Mouse (Mus musculus) testis, adult 2 months (tissue): ENCODE data around the gene Chkb.

ENCODE experiments used
- CTCF ChIP-seq: fragments of 200-500 bp; IDR thresholded peaks from 2 replicates; pipeline ENCODE4 v1.5.1; 2012; ENCODE audit warnings: low read depth, mild to moderate bottlenecking, inconsistent platforms, low read length, moderate library complexity; ENCODE audit not compliant: control insufficient read depth, insufficient read depth, insufficient replicate concordance
- POLR2A ChIP-seq: fragments of 200-500 bp; IDR thresholded peaks from 2 replicates; pipeline ENCODE4 v1.6.1; 2012; ENCODE audit warnings: low read depth, mild to moderate bottlenecking, inconsistent platforms, low read length, moderate library complexity; ENCODE audit not compliant: control insufficient read depth

DNA sequence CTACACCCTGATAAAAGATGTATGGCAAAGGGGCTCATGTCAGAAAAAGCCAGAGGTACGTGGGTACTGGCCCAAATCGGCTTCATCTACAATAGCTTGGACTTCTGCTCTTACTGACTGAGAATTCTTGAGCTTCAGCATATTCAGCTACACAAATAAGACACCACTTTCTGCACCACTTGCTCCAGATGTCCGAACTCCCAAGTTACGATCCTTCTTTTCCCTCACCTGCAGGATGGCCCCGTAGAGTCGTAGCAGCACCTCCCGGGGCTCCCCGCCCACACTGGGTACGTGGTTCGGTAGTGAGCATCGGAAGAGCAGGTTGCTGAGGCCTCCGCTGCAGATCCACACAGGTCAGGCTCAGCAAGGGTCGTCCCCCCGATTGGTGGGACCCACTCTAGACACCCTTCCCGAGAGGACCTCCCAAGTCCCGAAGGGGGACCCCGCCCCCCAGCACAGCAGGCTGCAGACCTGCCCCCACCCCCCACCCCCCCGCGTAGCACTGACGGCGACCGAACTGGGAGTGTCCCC lies 822 bp downstream of the Chkb start:
- TF ChIP-seq CTCF (no peak), POLR2A (no peak)
